32 mouse cellular contexts compared by ENCODE assay signal in genomic region chr10:13150435-13150834, GRCm38 (mm10). TPM values are rescaled to one million over a fixed set of nuclear protein-coding genes. Genes with fewer than 3 reads are reported as not detected.
DNase-seq lines count a peak whose midpoint lies in the region; ATAC-seq and TF ChIP-seq lines count a peak whose summit lies in the region.
"Had no signal": no experiment of that assay in that cellular context is flagged by ENCODE, and none has a peak within 500 bp of the region (broad histone marks: within the 10 kb centered on the region; RNA-seq: fewer than 3 reads in every experiment).

No protein-coding gene starts in this region.

- TF ChIP-seq POLR2A in brain, embryonic 14.5 days (IDR thresholded peaks at IDR 0.05; ENCODE audit: borderline replicate concordance, extremely low read depth, insufficient read depth, insufficient read length, poor library complexity, severe bottlenecking), result no peak

- no peaks in the 10 kb centered on the region for H3K27me3 ChIP-seq in hindbrain, embryonic 11.5 days (ENCODE audit: control insufficient read depth, insufficient read depth, low read length)
- no peaks in the 10 kb centered on the region for H3K27me3 ChIP-seq in hindbrain, embryonic 16.5 days (replicated peaks; ENCODE audit: control insufficient read depth, insufficient read depth, low read length)
- H3K27me3 ChIP-seq in embryonic facial prominence, embryonic 14.5 days (replicated peaks; ENCODE audit: control insufficient read depth, insufficient read depth, low read length), result no peaks in the 10 kb centered on the region
- H3K27me3 ChIP-seq in limb, embryonic 15.5 days, result no peaks in the 10 kb centered on the region
- H3K27me3 ChIP-seq: forebrain, embryonic 12.5 days; heart, embryonic 12.5 days had no signal

- H3K4me1 ChIP-seq in hindbrain, embryonic 11.5 days (replicated peaks; ENCODE audit: control insufficient read depth, insufficient read depth, low read length), result no peaks in the 10 kb centered on the region
- no peaks in the 10 kb centered on the region for H3K4me1 ChIP-seq in hindbrain, embryonic 16.5 days (ENCODE audit: control insufficient read depth, insufficient read depth, low read depth, low read length)
- peaks cover 4% of the 10 kb centered on the region; the same call in 1 of the 2 replicates for H3K4me1 ChIP-seq in embryonic facial prominence, embryonic 14.5 days (ENCODE audit: control insufficient read depth, insufficient read depth, low read length)
- peaks cover 2% of the 10 kb centered on the region for H3K4me1 ChIP-seq in limb, embryonic 15.5 days
- H3K4me1 ChIP-seq: heart, embryonic 12.5 days had no signal

- no peak overlapping the region for H3K4me2 ChIP-seq in hindbrain, embryonic 11.5 days (replicated peaks; ENCODE audit: low read depth, low read length)
- no peak overlapping the region for H3K4me2 ChIP-seq in hindbrain, embryonic 16.5 days (ENCODE audit: low read length)
- H3K4me2 ChIP-seq in embryonic facial prominence, embryonic 14.5 days (ENCODE audit: low read depth, low read length), result no peak overlapping the region
- no peak overlapping the region for H3K4me2 ChIP-seq in limb, embryonic 15.5 days
- H3K4me2 ChIP-seq: forebrain, embryonic 12.5 days; heart, embryonic 12.5 days; liver, embryonic 11.5 days; midbrain, embryonic 11.5 days had no signal

- WGBS in hindbrain, embryonic 11.5 days, result 69% methylated on average over 3 of the region's 3 CpGs
- 56% methylated on average over 3 of the region's 3 CpGs for WGBS in hindbrain, embryonic 16.5 days
- 59% methylated on average over 3 of the region's 3 CpGs for WGBS in embryonic facial prominence, embryonic 14.5 days
- 63% methylated on average over 3 of the region's 3 CpGs for WGBS in limb, embryonic 15.5 days

- H3K4me3 ChIP-seq in hindbrain, embryonic 11.5 days (ENCODE audit: low read depth, low read length), result no peak overlapping the region
- no peak overlapping the region for H3K4me3 ChIP-seq in hindbrain, embryonic 16.5 days (ENCODE audit: low read length)
- H3K4me3 ChIP-seq in embryonic facial prominence, embryonic 14.5 days (ENCODE audit: low read depth, low read length), result no peak overlapping the region
- no peak overlapping the region for H3K4me3 ChIP-seq in limb, embryonic 15.5 days
- H3K4me3 ChIP-seq: erythroblast, embryonic 14.5 days; forebrain, embryonic 12.5 days; heart, embryonic 12.5 days had no signal

- no peak; the same call in 1 of the 2 replicates for ATAC-seq in hindbrain, embryonic 11.5 days (ENCODE audit: low FRiP score)
- ATAC-seq in hindbrain, embryonic 16.5 days, result no peak
- ATAC-seq in embryonic facial prominence, embryonic 14.5 days (ENCODE audit: low read depth), result peak; percentile 91
- no peak for ATAC-seq in limb, embryonic 15.5 days (ENCODE audit: insufficient number of reproducible peaks, low FRiP score, low TSS enrichment, low read depth)

- H3K36me3 ChIP-seq in hindbrain, embryonic 11.5 days (ENCODE audit: control insufficient read depth, insufficient read depth, low read length), result no peaks in the 10 kb centered on the region
- no peaks in the 10 kb centered on the region for H3K36me3 ChIP-seq in hindbrain, embryonic 16.5 days (ENCODE audit: control insufficient read depth, insufficient read depth, low read length)
- no peaks in the 10 kb centered on the region for H3K36me3 ChIP-seq in embryonic facial prominence, embryonic 14.5 days (ENCODE audit: control insufficient read depth, insufficient read depth, low read length)
- no peaks in the 10 kb centered on the region for H3K36me3 ChIP-seq in limb, embryonic 15.5 days
- H3K36me3 ChIP-seq: forebrain, embryonic 12.5 days; heart, embryonic 12.5 days had no signal

- no peaks in the 10 kb centered on the region for H3K9me3 ChIP-seq in hindbrain, embryonic 11.5 days (ENCODE audit: control insufficient read depth, low read length)
- no peaks in the 10 kb centered on the region for H3K9me3 ChIP-seq in hindbrain, embryonic 16.5 days (ENCODE audit: control insufficient read depth, low read length)
- no peaks in the 10 kb centered on the region for H3K9me3 ChIP-seq in embryonic facial prominence, embryonic 14.5 days (ENCODE audit: control insufficient read depth, low read length)
- no peaks in the 10 kb centered on the region for H3K9me3 ChIP-seq in limb, embryonic 15.5 days
- H3K9me3 ChIP-seq: forebrain, embryonic 12.5 days; heart, embryonic 12.5 days had no signal

- DNase-seq in hindbrain, embryonic 11.5 days (ENCODE audit: low spot score), result peak; percentile 13
- peak; percentile 53 for DNase-seq in brain, embryonic 14.5 days (ENCODE audit: low read depth)
- peak; percentile 89 for DNase-seq in embryonic facial prominence, embryonic 14.5 days (ENCODE audit: low spot score)
- DNase-seq in right cerebral cortex, postnatal 36 days (ENCODE audit: low spot score in 2 of 2), result no peak
- DNase-seq in kidney, adult 9 months, result no peak
- DNase-seq: adrenal gland, postnatal 25 days; B cell, adult 2 months; cerebellum, adult 8-10 months; cerebellum, postnatal 25 days; gastrocnemius, postnatal 36 days; heart, adult 18-20 months; kidney, adult 2 months; kidney, postnatal 4 days; lung, postnatal 36 days; right cerebral cortex, postnatal 25 days; spleen, adult 18-20 months; thymus, adult 2 months; thymus, postnatal 36 days had no signal

- no peak overlapping the region for H3K9ac ChIP-seq in hindbrain, embryonic 11.5 days (ENCODE audit: low read depth, low read length)
- no peak overlapping the region for H3K9ac ChIP-seq in hindbrain, embryonic 16.5 days (ENCODE audit: low read depth, low read length)
- H3K9ac ChIP-seq in embryonic facial prominence, embryonic 14.5 days (ENCODE audit: low read depth, low read length), result no peak overlapping the region
- H3K9ac ChIP-seq in limb, embryonic 15.5 days, result no peak overlapping the region
- H3K9ac ChIP-seq: forebrain, embryonic 12.5 days; heart, embryonic 12.5 days had no signal

- no peak overlapping the region for H3K27ac ChIP-seq in hindbrain, embryonic 11.5 days (ENCODE audit: low read depth, low read length)
- H3K27ac ChIP-seq in hindbrain, embryonic 16.5 days (ENCODE audit: low read depth, low read length), result no peak overlapping the region
- peak overlapping the region; percentile 18; the same call in 1 of the 2 replicates for H3K27ac ChIP-seq in embryonic facial prominence, embryonic 14.5 days (replicated peaks; ENCODE audit: low read depth, low read length)
- H3K27ac ChIP-seq in limb, embryonic 15.5 days, result peak overlapping the region; percentile 28; the same call in 1 of the 2 replicates
- H3K27ac ChIP-seq: forebrain, embryonic 12.5 days; kidney, postnatal 0 days had no signal

- no peak for TF ChIP-seq CTCF in brain, embryonic 14.5 days (IDR thresholded peaks at IDR 0.05; ENCODE audit: borderline replicate concordance, extremely low read depth, insufficient read depth, insufficient read length)

RNA-seq across cellular contexts. Expression of gene Zc2hc1b, which starts 27.4 kb away (rescaled TPM):
- polyA plus RNA-seq in hindbrain, embryonic 11.5 days (2014; fragmentation: Nextera tagmentation; extraction: Ambion mirVana), result not detected in 2 replicates
- not detected in 2 replicates for polyA plus RNA-seq in hindbrain, embryonic 16.5 days (2015; fragmentation: Nextera tagmentation; extraction: Ambion mirVana)
- polyA plus RNA-seq in brain, embryonic 14.5 days (2012; rRNA removed), result not detected in 2 replicates
- polyA plus RNA-seq in embryonic facial prominence, embryonic 14.5 days (2014; fragmentation: Nextera tagmentation; extraction: Ambion mirVana), result not detected in 2 replicates
- not detected in 2 replicates for polyA plus RNA-seq in limb, embryonic 15.5 days (2015; fragmentation: Nextera tagmentation; extraction: Ambion mirVana)
- polyA plus RNA-seq: embryonic facial prominence, embryonic 11.5 days; erythroblast, embryonic 14.5 days; forebrain, embryonic 12.5 days; heart, embryonic 12.5 days; heart, postnatal 0 days; intestine, embryonic 14.5 days; kidney, adult 2 months; kidney, postnatal 0 days; liver, embryonic 11.5 days; liver, embryonic 16.5 days; lung, embryonic 16.5 days; midbrain, embryonic 11.5 days; neural tube, embryonic 11.5 days; thymus, adult 2 months had no signal

RNA-seq across cellular contexts. Expression of gene Ltv1, which starts 42.5 kb away (rescaled TPM):
- 76.2 and 78.6 TPM in 2 replicates for polyA plus RNA-seq in hindbrain, embryonic 11.5 days (2014; fragmentation: Nextera tagmentation; extraction: Ambion mirVana)
- polyA plus RNA-seq in hindbrain, embryonic 16.5 days (2015; fragmentation: Nextera tagmentation; extraction: Ambion mirVana), result 30.8 and 36.0 TPM in 2 replicates
- 23.1 and 26.1 TPM in 2 replicates for polyA plus RNA-seq in brain, embryonic 14.5 days (2012; rRNA removed)
- 72.2 and 77.3 TPM in 2 replicates for polyA plus RNA-seq in embryonic facial prominence, embryonic 14.5 days (2014; fragmentation: Nextera tagmentation; extraction: Ambion mirVana)
- 70.1 and 74.3 TPM in 2 replicates for polyA plus RNA-seq in limb, embryonic 15.5 days (2015; fragmentation: Nextera tagmentation; extraction: Ambion mirVana)

Comparison
In these comparisons a context has a peak if more than half of its experiments do, and no peak if none do; other contexts are left out.
1. DNase-seq: peak in hindbrain, embryonic 11.5 days (single experiment), brain, embryonic 14.5 days (single experiment) and embryonic facial prominence, embryonic 14.5 days (single experiment); none in right cerebral cortex, postnatal 36 days (0 of 2) and kidney, adult 9 months (single experiment).
2. H3K27ac ChIP-seq: peak in embryonic facial prominence, embryonic 14.5 days (single experiment) and limb, embryonic 15.5 days (single experiment); none in hindbrain, embryonic 11.5 days (single experiment) and hindbrain, embryonic 16.5 days (single experiment).